Mouse (Mus musculus) intestine, embryonic 14.5 days (tissue): ENCODE measurements around the gene Fam71e1. TPM values are rescaled to one million over a fixed set of nuclear protein-coding genes. Genes with fewer than 3 reads are reported as not detected.

Source experiments
- ATAC-seq: fragments of 200-750 bp; cut with Nextera tagmentation; replicated peaks from 2 replicates; pipeline ENCODE4 v1.8.0; 2017; ENCODE audit warnings: low read depth, moderate number of reproducible peaks, moderate TSS enrichment, moderate library complexity; ENCODE audit not compliant: low FRiP score, low TSS enrichment
- DNase-seq: peaks from one replicate; pipeline ENCODE4 v3.0.0-alpha.2; 2018; ENCODE audit warnings: low spot score
- H3K27ac ChIP-seq: fragments of 300-500 bp; sonication (generic); 2 replicates; pipeline ENCODE4 v1.5.1; 2014; ENCODE audit warnings: low read depth, mild to moderate bottlenecking, control low read depth
- H3K27me3 ChIP-seq: fragments of 300-500 bp; sonication (generic); replicated peaks from 2 replicates; pipeline ENCODE4 v1.6.1; 2014; ENCODE audit warnings: low read length, control low read depth; ENCODE audit not compliant: control insufficient read depth, insufficient read depth
- H3K36me3 ChIP-seq: fragments of 300-500 bp; sonication (generic); 2 replicates; pipeline ENCODE4 v1.6.1; 2014; ENCODE audit warnings: low read length, control low read depth; ENCODE audit not compliant: control insufficient read depth, insufficient read depth
- H3K4me1 ChIP-seq: fragments of 300-500 bp; sonication (generic); replicated peaks from 2 replicates; pipeline ENCODE4 v1.6.1; 2014; ENCODE audit warnings: low read length, control low read depth, mixed read lengths; ENCODE audit not compliant: control insufficient read depth, insufficient read depth
- H3K4me2 ChIP-seq: fragments of 300-500 bp; sonication (generic); 2 replicates; pipeline ENCODE4 v1.6.1; 2014; ENCODE audit warnings: low read length
- H3K4me3 ChIP-seq: fragments of 300-500 bp; sonication (generic); 2 replicates; pipeline ENCODE4 v1.5.1; 2014; ENCODE audit warnings: low read depth, low read length, control low read depth, mixed read lengths
- H3K9ac ChIP-seq: fragments of 300-500 bp; sonication (generic); 2 replicates; pipeline ENCODE4 v1.6.1; 2014; ENCODE audit warnings: mild to moderate bottlenecking, low read length
- H3K9me3 ChIP-seq: fragments of 300-500 bp; sonication (generic); 2 replicates; pipeline ENCODE4 v1.6.1; 2016; ENCODE audit warnings: low read length, control low read depth; ENCODE audit not compliant: control insufficient read depth
- WGBS: fragments of 180-500 bp; shearing (Covaris S2); extraction: QIAGEN DNeasy Blood & Tissue Kit; methylation state at CpG from one replicate; pipeline ENCODE4 v1.1.7; 2014; 5-methylcytosine and 5-hydroxymethylcytosine counted together
- polyA plus RNA-seq: library from polyadenylated mRNA; unstranded; fragments of >200 nt; fragmentation: Nextera tagmentation; extraction: Ambion mirVana; gene quantifications from 2 replicates; pipeline ENCODE4 v1.2.1, GENCODE M21; 2014

The Fam71e1 gene
- polyA plus RNA-seq, 1 experiment from 2014 or later = 11.5 TPM

GRCm38 (mm10) chr7:44482836-44483435, 13.4 kb upstream of the Fam71e1 start:
- no peak for DNase-seq
- no peaks in the 10 kb centered on the region for H3K36me3 ChIP-seq
- H3K4me2 ChIP-seq = no peak overlapping the region
- no peak overlapping the region for H3K9ac ChIP-seq
- 63% methylated on average over 3 of the region's 3 CpGs for WGBS
- no peaks in the 10 kb centered on the region for H3K4me1 ChIP-seq
- H3K27ac ChIP-seq = no peak overlapping the region
- H3K27me3 ChIP-seq = peaks cover 30% of the 10 kb centered on the region
- H3K4me3 ChIP-seq = no peak overlapping the region
- ATAC-seq = no peak
- no peaks in the 10 kb centered on the region for H3K9me3 ChIP-seq

- Histone ChIP-seq H3K4me2 (no peak overlapping the region), H3K9ac (no peak overlapping the region), H3K27me3 (peaks cover 22% of the 10 kb centered on the region), H3K27ac (no peak overlapping the region), H3K36me3 (peaks cover 8% of the 10 kb centered on the region), H3K9me3 (no peaks in the 10 kb centered on the region), H3K4me3 (no peak overlapping the region), H3K4me1 (no peaks in the 10 kb centered on the region)
- WGBS = 100% methylated on average over 1 of the region's 1 CpGs
- DNase-seq (no peak), ATAC-seq (no peak)
Measured at GRCm38 (mm10) chr7:44484109-44484508, 12.3 kb upstream of the Fam71e1 start.

GRCm38 (mm10) chr7:44484841-44485571, 11.4 kb upstream of the Fam71e1 start:
- no peaks in the 10 kb centered on the region for H3K9me3 ChIP-seq
- H3K9ac ChIP-seq = no peak overlapping the region
- DNase-seq (peak; percentile 91), ATAC-seq (peak; percentile 78)
- H3K27ac ChIP-seq = no peak overlapping the region
- peaks cover 12% of the 10 kb centered on the region for H3K36me3 ChIP-seq
- 33% methylated on average over 5 of the region's 5 CpGs for WGBS
- no peak overlapping the region for H3K4me2 ChIP-seq
- no peaks in the 10 kb centered on the region for H3K4me1 ChIP-seq
- peaks cover 17% of the 10 kb centered on the region for H3K27me3 ChIP-seq
- no peak overlapping the region for H3K4me3 ChIP-seq

- no peaks in the 10 kb centered on the region for H3K9me3 ChIP-seq
- peaks cover 14% of the 10 kb centered on the region for H3K27me3 ChIP-seq
- no peak overlapping the region for H3K4me3 ChIP-seq
- H3K36me3 ChIP-seq = peaks cover 19% of the 10 kb centered on the region
- 74% methylated on average over 7 of the region's 7 CpGs for WGBS
- H3K9ac ChIP-seq = no peak overlapping the region
- H3K4me1 ChIP-seq = no peaks in the 10 kb centered on the region
- DNase-seq (no peak), ATAC-seq (no peak)
- H3K4me2 ChIP-seq = no peak overlapping the region
- no peak overlapping the region for H3K27ac ChIP-seq
Measured at GRCm38 (mm10) chr7:44485572-44486195, 10.7 kb upstream of the Fam71e1 start.

- Histone ChIP-seq H3K4me3 (no peak overlapping the region), H3K4me2 (no peak overlapping the region), H3K27me3 (peaks cover 4% of the 10 kb centered on the region; the same call in 1 of the 2 replicates), H3K36me3 (peaks cover 32% of the 10 kb centered on the region), H3K9ac (no peak overlapping the region), H3K9me3 (no peaks in the 10 kb centered on the region), H3K4me1 (no peaks in the 10 kb centered on the region), H3K27ac (no peak overlapping the region)
- WGBS = 71% methylated on average over 13 of the region's 13 CpGs
- DNase-seq (no peak), ATAC-seq (no peak)
Measured at GRCm38 (mm10) chr7:44486927-44487575, 9.3 kb upstream of the Fam71e1 start.

- ATAC-seq (no peak), DNase-seq (no peak)
- H3K9ac ChIP-seq = no peak overlapping the region
- 93% methylated on average over 7 of the region's 7 CpGs for WGBS
- no peak overlapping the region for H3K27ac ChIP-seq
- H3K36me3 ChIP-seq = peaks cover 41% of the 10 kb centered on the region
- H3K27me3 ChIP-seq = no peaks in the 10 kb centered on the region
- no peaks in the 10 kb centered on the region for H3K9me3 ChIP-seq
- no peak overlapping the region for H3K4me3 ChIP-seq
- H3K4me2 ChIP-seq = no peak overlapping the region
- H3K4me1 ChIP-seq = no peaks in the 10 kb centered on the region
Measured at GRCm38 (mm10) chr7:44487936-44488335, 8.4 kb upstream of the Fam71e1 start.

- Histone ChIP-seq H3K36me3 (peaks cover 44% of the 10 kb centered on the region), H3K9ac (no peak overlapping the region), H3K27me3 (no peaks in the 10 kb centered on the region), H3K4me1 (no peaks in the 10 kb centered on the region), H3K4me2 (no peak overlapping the region), H3K27ac (no peak overlapping the region), H3K4me3 (no peak overlapping the region), H3K9me3 (no peaks in the 10 kb centered on the region)
- ATAC-seq (no peak), DNase-seq (no peak)
- 88% methylated on average over 8 of the region's 8 CpGs for WGBS
Measured at GRCm38 (mm10) chr7:44488545-44488944, 7.8 kb upstream of the Fam71e1 start.

GRCm38 (mm10) chr7:44490281-44490680, 6.1 kb upstream of the Fam71e1 start:
- no peak overlapping the region for H3K9ac ChIP-seq
- H3K9me3 ChIP-seq = no peaks in the 10 kb centered on the region
- no peak overlapping the region for H3K4me3 ChIP-seq
- no peaks in the 10 kb centered on the region for H3K27me3 ChIP-seq
- DNase-seq = no peak
- peaks cover 55% of the 10 kb centered on the region for H3K36me3 ChIP-seq
- 87% methylated on average over 4 of the region's 4 CpGs for WGBS
- no peak overlapping the region for H3K4me2 ChIP-seq
- no peak for ATAC-seq
- peaks cover 4% of the 10 kb centered on the region for H3K4me1 ChIP-seq
- no peak overlapping the region for H3K27ac ChIP-seq
